Mouse (Mus musculus) urinary bladder, postnatal 25 days (tissue): ENCODE measurements around the gene Gatad2a.

Experiments
- DNase-seq: peaks from one replicate; pipeline ENCODE4 v3.0.0; 2022; ENCODE audit warnings: low spot score

Gene Gatad2a

GRCm38 (mm10) chr8:69874654-69875053, 121.5 kb downstream of the Gatad2a start:
- no peak for DNase-seq

GRCm38 (mm10) chr8:69874155-69874554, 122.0 kb downstream of the Gatad2a start:
- DNase-seq, result peak; percentile 66

GRCm38 (mm10) chr8:69870907-69871306, 125.3 kb downstream of the Gatad2a start:
- DNase-seq, result no peak

GRCm38 (mm10) chr8:69870003-69870765, 126.0 kb downstream of the Gatad2a start:
- DNase-seq, result no peak

DNA sequence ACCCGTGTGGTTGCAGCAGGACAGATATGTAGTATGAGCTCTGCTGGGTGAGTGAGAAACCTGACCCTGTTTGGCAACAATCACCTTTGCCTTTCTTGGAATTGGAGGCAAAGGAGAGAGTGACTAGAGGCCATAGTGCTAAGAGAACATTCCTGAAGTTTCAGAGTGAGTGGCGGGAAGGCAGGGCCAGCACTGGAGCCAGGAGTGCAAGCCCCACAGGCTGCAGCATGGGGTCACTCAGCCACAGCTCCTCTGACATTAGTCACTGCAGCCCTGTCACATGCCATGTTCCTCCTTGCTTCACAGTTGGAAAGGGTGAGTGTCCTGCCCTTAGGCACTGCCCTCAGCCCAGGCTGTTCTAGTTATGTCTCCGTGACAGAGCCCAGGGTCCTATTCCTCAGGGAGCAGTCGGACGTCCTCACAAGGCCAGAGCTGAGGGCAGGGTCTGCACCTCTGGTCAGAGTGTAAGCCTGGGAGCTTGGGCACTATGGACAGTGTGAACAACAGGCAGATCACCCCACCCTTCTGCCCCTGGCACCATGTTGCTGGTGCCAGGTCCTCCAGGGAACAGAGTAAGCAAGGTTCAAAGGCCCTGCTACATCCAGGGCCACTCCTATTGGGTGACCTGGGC, 128.4 kb downstream of the Gatad2a start:
- DNase-seq, result no peak

GRCm38 (mm10) chr8:69864180-69864579, 132.0 kb downstream of the Gatad2a start:
- DNase-seq, result no peak

DNA sequence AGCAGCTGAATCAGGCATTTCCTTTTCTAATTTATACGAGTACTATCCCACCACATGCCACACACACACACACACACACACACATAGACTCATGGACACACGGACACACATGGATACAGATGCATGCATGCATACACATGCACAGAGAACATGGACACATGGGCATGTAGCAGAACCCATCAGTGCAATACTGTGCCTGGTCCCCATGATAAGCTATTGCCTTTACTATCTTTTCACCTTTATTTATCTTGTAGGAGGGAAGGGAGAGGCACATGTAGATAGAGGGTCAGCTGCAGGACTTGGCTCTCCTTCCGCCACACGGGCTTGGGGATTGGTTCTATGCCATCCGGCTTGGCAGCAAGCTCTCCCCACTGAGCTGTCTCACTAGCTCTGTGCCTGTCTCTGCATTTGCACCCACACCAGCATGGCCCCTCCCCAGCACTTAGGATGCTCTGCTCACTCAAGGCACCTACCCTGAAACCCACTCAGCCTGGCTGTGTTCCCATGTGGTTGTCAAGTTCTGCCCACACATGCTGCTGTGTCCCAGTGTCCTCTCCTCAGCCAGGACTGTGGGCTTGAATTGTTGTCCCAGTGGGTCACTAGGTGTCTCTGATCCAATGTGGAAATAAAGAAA, 132.7 kb downstream of the Gatad2a start:
- no peak for DNase-seq

GRCm38 (mm10) chr8:69861251-69861650, 134.9 kb downstream of the Gatad2a start:
- no peak for DNase-seq

- no peak for DNase-seq
Observed at GRCm38 (mm10) chr8:69860807-69861206, 135.4 kb downstream of the Gatad2a start.
